Mouse (Mus musculus): ENCODE results near the gene Cdyl. TPM values are rescaled to one million over a fixed set of nuclear protein-coding genes. Genes with fewer than 3 reads are reported as not detected.

Gene Cdyl
- polyA plus RNA-seq, 1 experiment, result 2.8 TPM

- Histone ChIP-seq H3K36me3 (ENCODE audit: control insufficient read depth, insufficient read depth, low read length) (no peaks in the 10 kb centered on the region), H3K4me1 (ENCODE audit: control insufficient read depth, insufficient read depth, low read length) (no peaks in the 10 kb centered on the region), H3K27me3 (replicated peaks; ENCODE audit: control insufficient read depth, insufficient read depth, low read length) (no peaks in the 10 kb centered on the region), H3K27ac (ENCODE audit: insufficient read depth, low read depth, low read length) (no peak overlapping the region), H3K4me3 (ENCODE audit: insufficient read depth, low read depth, low read length) (no peak overlapping the region)
- WGBS, result 92% methylated on average over 5 of the region's 5 CpGs
- no peak for DNase-seq
- TF ChIP-seq CTCF (conservative IDR thresholded peaks at IDR 0.05; ENCODE audit: insufficient read depth, insufficient read length, low read depth, low read length) (no peak), POLR2A (IDR thresholded peaks at IDR 0.05; ENCODE audit: low read depth, low read length) (no peak)
Observed at GRCm38 (mm10) chr13:35732891-35733596, 73.4 kb downstream of the Cdyl start.

DNA sequence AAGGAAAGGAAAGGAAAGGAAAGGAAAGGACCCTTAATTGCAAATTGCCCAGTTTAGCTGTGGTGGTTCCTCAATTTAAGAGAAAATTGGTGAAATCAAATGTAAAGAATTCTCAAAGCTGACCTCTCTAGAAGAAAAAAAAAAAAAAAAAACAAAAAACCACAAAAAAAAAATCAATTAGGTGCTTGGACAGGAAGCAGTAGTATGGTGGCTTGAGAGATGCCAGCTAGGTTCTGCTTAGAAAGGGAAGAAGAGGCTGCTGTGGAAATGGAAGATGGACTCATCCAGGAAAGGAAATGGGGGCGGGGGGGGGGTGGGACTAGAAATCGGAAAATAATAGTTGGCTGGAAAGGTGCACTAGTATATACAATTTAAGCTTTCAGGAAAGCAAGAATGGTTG, 77.9 kb downstream of the Cdyl start:
- no peak overlapping the region for H3K4me3 ChIP-seq (ENCODE audit: insufficient read depth, low read depth, low read length)
- DNase-seq, result no peak
- TF ChIP-seq CTCF (conservative IDR thresholded peaks at IDR 0.05; ENCODE audit: insufficient read depth, insufficient read length, low read depth, low read length), result no peak
- no peak for TF ChIP-seq POLR2A (IDR thresholded peaks at IDR 0.05; ENCODE audit: low read depth, low read length)

GRCm38 (mm10) chr13:35738210-35738609, 78.6 kb downstream of the Cdyl start:
- TF ChIP-seq CTCF (conservative IDR thresholded peaks at IDR 0.05; ENCODE audit: insufficient read depth, insufficient read length, low read depth, low read length), result no peak
- no peak for TF ChIP-seq POLR2A (IDR thresholded peaks at IDR 0.05; ENCODE audit: low read depth, low read length)
- no peak for DNase-seq
- H3K4me3 ChIP-seq (ENCODE audit: insufficient read depth, low read depth, low read length), result no peak overlapping the region
- WGBS, result 38% methylated on average over 2 of the region's 2 CpGs
- H3K27me3 ChIP-seq (replicated peaks; ENCODE audit: control insufficient read depth, insufficient read depth, low read length), result no peaks in the 10 kb centered on the region
- no peaks in the 10 kb centered on the region for H3K36me3 ChIP-seq (ENCODE audit: control insufficient read depth, insufficient read depth, low read length)
- H3K4me1 ChIP-seq (ENCODE audit: control insufficient read depth, insufficient read depth, low read length), result no peaks in the 10 kb centered on the region; the same call in 1 of the 2 replicates
- H3K27ac ChIP-seq (ENCODE audit: insufficient read depth, low read depth, low read length), result no peak overlapping the region

More for the DNA sequence above, 77.9 kb downstream of the Cdyl start:
- Histone ChIP-seq H3K36me3 (ENCODE audit: control insufficient read depth, insufficient read depth, low read length) (no peaks in the 10 kb centered on the region), H3K27me3 (replicated peaks; ENCODE audit: control insufficient read depth, insufficient read depth, low read length) (no peaks in the 10 kb centered on the region), H3K4me1 (ENCODE audit: control insufficient read depth, insufficient read depth, low read length) (no peaks in the 10 kb centered on the region), H3K27ac (ENCODE audit: insufficient read depth, low read depth, low read length) (no peak overlapping the region)
- 29% methylated on average over 2 of the region's 2 CpGs for WGBS

GRCm38 (mm10) chr13:35739473-35739872, 79.8 kb downstream of the Cdyl start:
- TF ChIP-seq CTCF (conservative IDR thresholded peaks at IDR 0.05; ENCODE audit: insufficient read depth, insufficient read length, low read depth, low read length) (no peak), POLR2A (IDR thresholded peaks at IDR 0.05; ENCODE audit: low read depth, low read length) (no peak)
- Histone ChIP-seq H3K27ac (ENCODE audit: insufficient read depth, low read depth, low read length) (no peak overlapping the region), H3K4me1 (ENCODE audit: control insufficient read depth, insufficient read depth, low read length) (no peaks in the 10 kb centered on the region; the same call in 1 of the 2 replicates), H3K4me3 (ENCODE audit: insufficient read depth, low read depth, low read length) (no peak overlapping the region), H3K27me3 (replicated peaks; ENCODE audit: control insufficient read depth, insufficient read depth, low read length) (no peaks in the 10 kb centered on the region), H3K36me3 (ENCODE audit: control insufficient read depth, insufficient read depth, low read length) (no peaks in the 10 kb centered on the region)
- DNase-seq, result no peak
- WGBS, result 46% methylated on average over 10 of the region's 10 CpGs

DNA sequence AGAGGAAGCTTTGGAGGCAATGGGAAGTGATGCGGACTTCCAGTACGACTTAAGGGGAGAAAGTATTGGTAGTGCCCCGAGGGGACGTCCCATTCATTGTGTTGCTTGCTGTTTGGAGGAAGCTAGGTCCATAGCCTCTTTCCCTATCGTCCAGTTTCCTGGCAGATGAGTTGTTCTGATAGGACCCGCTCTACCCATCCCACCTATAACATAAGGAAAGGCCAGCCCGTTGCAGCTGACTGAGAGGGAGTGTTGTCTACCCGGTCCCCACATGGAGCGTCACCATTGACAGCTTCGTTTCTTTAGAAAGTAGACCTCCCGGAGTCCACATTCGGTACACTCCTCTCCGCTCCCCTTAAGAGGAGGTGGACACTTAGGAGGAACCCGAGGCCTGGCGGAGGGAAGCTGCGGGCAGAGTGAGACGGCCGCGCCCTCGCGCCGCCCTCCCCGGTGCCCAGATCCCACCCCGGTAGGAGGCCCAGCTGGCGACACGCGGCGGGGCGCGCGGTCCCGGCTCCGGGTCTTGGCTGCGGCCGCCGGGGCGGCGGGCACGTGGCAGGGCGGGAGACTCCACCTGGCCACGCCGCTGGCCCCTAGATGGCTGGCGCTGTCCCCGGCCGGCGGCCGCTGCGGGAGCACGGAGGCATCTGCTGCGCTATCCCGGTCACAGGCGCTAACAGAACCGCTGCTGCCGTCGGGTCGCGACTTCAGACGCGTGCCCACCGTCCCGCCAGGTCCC, 80.8 kb downstream of the Cdyl start:
- 2% methylated on average over 60 of the region's 61 CpGs for WGBS
- H3K27ac ChIP-seq (ENCODE audit: insufficient read depth, low read depth, low read length), result peak overlapping the region; percentile 18
- peak; percentile 91 for DNase-seq
- no peaks in the 10 kb centered on the region for H3K36me3 ChIP-seq (ENCODE audit: control insufficient read depth, insufficient read depth, low read length)
- H3K4me3 ChIP-seq (ENCODE audit: insufficient read depth, low read depth, low read length), result peak overlapping the region; percentile 54
- no peaks in the 10 kb centered on the region; the same call in 1 of the 2 replicates for H3K4me1 ChIP-seq (ENCODE audit: control insufficient read depth, insufficient read depth, low read length)
- no peak for TF ChIP-seq CTCF (conservative IDR thresholded peaks at IDR 0.05; ENCODE audit: insufficient read depth, insufficient read length, low read depth, low read length)
- TF ChIP-seq POLR2A (IDR thresholded peaks at IDR 0.05; ENCODE audit: low read depth, low read length), result no peak
- no peaks in the 10 kb centered on the region for H3K27me3 ChIP-seq (replicated peaks; ENCODE audit: control insufficient read depth, insufficient read depth, low read length)

GRCm38 (mm10) chr13:35741040-35741619, 81.5 kb downstream of the Cdyl start:
- TF ChIP-seq CTCF (conservative IDR thresholded peaks at IDR 0.05; ENCODE audit: insufficient read depth, insufficient read length, low read depth, low read length) (peak; percentile 36), POLR2A (IDR thresholded peaks at IDR 0.05; ENCODE audit: low read depth, low read length) (no peak)
- Histone ChIP-seq H3K27ac (ENCODE audit: insufficient read depth, low read depth, low read length) (peak overlapping the region; percentile 30), H3K36me3 (ENCODE audit: control insufficient read depth, insufficient read depth, low read length) (no peaks in the 10 kb centered on the region), H3K27me3 (replicated peaks; ENCODE audit: control insufficient read depth, insufficient read depth, low read length) (no peaks in the 10 kb centered on the region), H3K4me1 (ENCODE audit: control insufficient read depth, insufficient read depth, low read length) (no peaks in the 10 kb centered on the region; the same call in 1 of the 2 replicates), H3K4me3 (ENCODE audit: insufficient read depth, low read depth, low read length) (peak overlapping the region; percentile 92)
- DNase-seq, result peak; percentile 96
- WGBS, result 3% methylated on average over 65 of the region's 68 CpGs

All from kidney, adult 2 months (tissue).